Mouse (Mus musculus) lung, postnatal 25 days (tissue): ENCODE measurements at regions not wholly inside any gene's neighbourhood (a gene's known extent, or its start where the extent isn't known, plus 50 kb on each side); places are given as distances from the start of the nearest gene placed in this dataset.
A peak's percentile ranks its signal among the peaks of the same experiment; 100 is the strongest.

Source experiments
- DNase-seq: peaks from one replicate; pipeline ENCODE4 v3.0.0; 2022; ENCODE audit warnings: low spot score

DNA sequence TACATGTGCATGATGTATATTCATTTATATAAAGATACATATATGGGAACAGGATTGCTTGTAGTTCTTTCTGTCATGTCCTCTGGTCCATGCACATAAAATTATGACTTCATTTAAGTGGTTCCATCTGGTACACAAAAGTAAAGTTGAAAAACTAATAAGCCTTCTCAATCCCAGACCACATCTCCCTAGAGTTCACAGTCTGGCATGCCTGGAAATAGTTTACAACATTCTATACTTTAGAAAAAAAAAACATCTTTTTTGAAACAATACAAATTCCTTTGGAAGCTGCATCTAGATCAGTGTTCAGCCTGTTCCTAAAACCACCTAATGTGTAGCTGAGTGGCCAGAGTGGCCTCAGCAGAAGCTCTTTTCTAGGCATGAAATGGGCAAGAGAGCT is 578.2 kb upstream of the Marcks start:
- DNase-seq: no peak

DNA sequence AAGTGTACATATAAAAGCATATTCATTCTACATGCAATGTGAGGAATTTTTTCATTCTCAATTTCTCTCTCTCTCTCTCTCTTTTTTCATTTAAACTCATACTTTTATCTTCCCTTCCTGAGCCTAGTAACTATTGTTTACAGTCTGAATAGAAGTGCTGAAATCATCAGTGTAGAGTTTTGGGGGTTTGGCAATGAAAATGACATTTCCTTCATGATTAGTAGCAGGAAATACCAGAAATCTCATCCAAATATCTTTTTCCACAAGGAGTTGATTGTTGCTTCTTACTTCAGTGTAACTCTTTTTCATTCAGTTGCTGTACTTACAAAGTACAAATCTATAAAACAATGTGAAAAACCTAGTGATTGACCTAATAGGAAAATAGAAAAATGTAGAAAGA is 572.7 kb upstream of the Marcks start:
- DNase-seq: no peak

DNA sequence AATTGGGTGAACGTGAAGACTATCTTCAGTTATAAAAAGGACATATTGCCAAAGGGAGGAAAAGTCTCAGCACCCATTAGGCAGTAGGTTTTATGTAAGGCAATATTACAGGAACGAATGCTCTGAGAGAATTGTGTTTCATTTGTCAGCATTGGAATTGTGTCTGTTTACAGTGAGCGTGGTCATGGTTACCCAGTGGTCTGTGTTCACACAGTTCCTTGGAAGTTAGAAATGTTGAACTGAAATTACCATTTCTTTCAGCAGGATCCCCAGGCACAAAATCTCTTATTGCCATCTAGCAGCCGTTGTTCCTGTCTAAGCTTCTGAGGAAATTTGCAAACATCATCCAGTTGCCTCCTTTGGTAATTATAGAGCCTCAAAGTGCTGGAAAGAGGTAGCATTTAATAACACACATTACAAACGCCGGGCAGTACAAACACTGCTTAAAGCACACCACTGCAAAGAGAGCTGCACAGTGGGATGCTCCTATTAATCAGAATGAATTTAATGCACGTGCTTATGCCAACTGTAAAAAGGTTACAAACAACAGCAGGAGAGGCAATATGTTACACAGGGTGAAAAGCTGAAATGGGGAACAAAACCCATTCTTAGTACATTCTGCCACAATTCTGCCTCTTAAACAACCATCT is 555.4 kb upstream of the Marcks start:
- no peak for DNase-seq

DNA sequence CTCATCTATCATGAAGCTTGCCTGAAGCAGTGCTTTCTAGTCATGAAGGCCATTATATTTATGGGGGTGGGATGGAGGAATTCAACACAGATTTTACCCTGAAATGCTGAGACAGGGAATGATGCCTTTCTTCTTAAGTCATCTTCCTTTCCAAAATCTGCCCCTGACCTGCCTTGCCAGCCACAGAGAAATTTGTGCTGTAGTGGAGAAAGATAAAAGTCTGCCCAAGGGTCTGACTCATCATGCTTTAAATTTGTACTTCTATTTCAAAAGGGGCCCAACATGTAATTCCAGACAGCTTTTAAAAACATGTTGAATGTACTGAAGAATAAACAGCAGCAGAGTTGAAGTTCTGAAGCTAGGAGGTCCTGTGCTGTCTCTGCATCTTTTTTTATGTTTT is 554.1 kb upstream of the Marcks start:
- no peak for DNase-seq

DNA sequence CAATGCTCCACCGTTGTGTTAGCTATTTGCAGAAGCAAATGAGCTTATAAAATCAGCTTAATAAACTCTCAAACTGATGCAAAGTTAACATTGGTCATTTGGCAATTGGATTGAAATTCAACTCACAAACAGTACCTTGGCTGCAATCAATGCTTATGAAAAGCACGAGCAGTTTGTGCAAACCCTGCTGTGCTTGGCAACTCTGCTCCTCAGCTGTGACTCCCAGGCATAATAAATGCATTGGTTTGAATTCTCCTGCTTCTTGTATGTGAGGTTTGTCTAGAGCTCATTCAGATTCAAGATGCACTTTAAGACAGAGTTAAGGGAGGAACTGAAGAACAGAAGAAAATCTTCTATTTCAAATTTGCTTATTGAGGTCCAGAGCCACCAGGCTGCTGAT is 553.2 kb upstream of the Marcks start:
- no peak for DNase-seq

DNA sequence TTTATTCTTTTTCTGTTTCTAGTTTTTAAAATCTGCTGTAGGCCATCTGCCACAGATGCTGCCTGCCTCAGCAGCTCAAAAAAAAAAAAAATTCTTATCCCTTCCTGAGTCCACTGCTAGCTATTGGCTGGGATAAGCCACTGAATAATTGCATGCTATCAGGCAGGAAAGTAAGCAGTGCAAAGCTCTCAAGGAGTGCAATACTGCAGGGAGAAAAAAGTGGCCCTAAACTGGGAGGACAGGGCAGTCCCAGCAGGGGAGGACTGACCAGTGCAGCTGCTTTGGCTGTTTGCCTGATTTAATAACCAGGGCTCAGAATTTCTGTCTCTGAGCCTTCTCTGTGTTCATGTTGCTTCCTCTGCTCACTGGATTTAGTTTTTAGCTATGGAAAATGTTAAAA is 544.4 kb upstream of the Marcks start:
- DNase-seq: no peak

DNA sequence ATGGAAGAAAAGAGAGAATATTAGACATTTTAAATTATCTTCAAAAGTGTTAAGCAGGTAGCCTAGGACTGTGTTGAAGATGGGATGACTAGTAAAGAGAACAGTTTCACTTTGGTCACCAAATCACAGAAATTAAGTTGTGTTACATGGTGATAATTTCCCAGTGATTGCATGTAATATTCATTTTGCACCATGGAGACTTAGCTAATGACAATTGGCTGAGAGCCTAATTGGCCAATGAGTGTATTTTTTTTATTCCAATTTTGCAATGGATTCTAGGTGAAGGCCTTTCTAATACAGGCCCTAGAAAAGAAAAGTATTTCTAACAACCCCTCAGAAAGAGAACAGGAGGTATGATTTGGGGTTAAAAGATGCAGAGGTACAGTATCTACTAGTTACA is 541.9 kb upstream of the Marcks start:
- DNase-seq: no peak

DNA sequence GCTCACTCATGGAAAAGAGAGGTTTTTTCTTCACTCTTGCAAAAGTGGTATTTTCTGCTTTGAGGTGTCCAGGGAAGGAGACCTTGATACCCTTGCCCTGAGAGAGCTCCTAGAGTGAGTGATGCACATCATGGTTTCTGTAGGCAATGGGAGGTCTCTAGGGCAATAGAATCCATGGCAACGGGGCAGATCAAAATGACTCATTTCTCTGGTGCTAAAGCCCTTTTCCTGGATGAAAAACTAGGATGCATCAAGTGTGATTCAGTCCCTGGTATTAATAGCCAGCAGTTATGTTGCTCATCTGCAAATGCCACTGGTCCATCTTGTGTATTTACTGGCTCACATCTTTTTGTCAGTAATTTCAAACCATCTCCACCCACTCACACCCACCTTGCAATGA is 539.1 kb upstream of the Marcks start:
- no peak for DNase-seq

DNA sequence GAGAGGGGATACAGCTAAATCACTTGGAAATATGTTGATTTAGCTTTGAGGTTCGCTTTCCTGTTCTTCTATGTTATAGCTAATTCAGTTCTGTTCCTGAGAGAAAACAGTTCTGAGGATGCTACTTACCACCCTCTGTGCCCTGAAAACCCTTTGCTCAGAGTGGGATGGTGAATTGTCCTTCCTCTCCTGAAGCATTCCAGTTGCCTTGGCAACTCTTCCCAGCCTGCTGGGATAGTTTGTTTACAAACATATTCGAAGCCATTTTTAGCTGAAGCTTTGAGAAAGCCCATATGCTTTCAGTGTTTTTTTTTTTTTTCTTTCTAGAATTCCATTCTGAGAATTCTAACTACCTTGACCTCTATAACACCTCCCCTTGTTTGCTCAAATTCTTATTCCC is 530.1 kb upstream of the Marcks start:
- DNase-seq: no peak

DNA sequence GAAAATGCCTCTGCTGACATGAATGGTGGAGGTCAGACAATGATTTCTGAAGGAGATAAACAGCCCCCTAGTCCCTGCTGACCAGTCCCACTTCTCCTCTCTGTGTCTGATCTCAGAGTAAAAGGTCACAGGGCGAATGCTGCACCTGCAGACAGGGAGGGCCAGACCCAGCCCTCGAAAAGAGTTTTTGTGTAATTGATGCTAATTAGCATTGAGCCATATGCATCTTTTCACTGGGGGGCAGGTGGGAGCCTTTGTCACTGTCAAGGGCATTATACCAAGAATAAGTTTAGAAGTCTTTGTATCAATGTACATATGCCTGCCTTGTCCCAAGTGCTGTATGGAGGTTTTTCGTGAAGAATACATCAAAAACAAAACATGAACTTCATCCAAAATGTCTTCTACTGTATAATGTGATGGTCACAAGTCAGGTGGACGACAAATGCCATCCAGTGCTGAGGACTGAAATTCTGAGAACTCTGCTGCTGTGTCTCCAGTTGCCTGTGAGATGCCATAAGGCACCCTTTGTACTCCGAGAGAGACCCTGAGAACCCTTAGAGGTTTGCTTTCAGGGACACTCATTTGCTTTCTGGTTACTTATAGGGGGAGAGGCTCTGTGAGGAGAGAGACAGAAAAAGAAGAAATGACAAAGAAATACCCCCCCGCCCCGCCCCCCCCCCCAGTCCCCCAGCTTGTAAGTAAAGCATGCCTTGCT is 528.5 kb upstream of the Marcks start:
- no peak for DNase-seq

DNA sequence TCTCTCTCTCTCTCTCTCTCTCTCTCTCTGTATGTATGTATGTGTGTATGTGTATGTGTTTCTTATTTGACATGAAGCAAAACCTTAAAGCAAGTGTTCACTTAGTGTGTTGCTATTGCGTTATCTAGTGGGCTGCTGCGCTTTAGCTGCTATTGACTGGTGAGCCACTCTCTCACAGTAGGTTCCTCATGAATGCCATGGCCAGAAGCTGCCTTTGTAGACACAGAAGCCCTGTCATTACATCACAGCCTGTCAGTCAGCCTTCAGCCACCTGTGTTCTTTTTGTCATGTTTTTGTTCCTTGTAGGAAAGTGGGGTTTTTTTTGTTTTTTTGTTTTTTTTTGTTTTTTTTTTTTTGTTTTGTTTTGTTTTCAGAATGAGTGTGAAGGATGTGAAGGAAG is 527.8 kb upstream of the Marcks start:
- DNase-seq: no peak

DNA sequence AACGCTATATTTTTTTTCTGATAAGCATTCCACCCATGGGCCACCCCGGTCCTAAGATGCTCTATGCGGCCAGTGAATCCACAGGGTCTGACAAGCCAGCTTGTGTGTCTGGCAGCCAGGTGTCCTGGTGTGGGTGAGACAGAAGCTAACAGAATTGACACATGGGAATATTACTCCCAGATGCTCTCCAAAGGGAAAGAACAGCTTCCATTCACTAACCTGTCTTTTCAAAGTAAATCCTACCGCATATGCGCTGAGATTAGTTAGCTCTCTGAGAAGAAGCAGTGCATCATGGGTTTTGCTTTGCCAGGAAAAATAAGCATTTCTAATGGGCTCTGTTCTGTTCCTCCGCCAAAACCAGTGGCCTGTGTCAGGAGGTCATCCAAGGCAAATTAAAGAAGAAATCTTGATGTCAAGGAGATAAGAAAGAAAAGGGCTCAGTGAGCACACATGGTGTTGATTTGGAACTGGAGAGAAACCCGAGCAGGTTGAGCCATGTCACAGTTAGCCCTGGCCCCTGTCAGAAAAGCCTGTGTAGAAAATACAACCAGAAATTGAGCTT is 498.4 kb upstream of the Marcks start:
- no peak for DNase-seq

DNA sequence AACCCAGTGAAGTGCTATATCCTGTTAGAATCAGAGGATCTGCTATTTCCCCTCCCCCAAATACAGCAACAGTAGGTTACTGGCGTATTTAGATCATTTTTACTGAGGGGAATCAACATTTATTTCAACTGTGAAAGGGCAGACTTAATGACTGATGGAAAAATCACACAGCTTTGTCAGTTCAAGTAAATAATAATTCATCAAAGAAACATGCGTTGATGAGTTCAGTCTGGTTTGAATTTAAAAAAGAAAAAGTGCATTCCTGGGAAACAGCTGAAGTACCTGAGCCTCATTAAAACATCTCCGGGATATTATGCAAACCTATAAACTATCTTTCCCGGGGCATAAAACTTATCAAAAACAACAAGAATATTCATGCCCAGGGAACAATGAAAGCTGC is 497.7 kb upstream of the Marcks start:
- DNase-seq: no peak

DNA sequence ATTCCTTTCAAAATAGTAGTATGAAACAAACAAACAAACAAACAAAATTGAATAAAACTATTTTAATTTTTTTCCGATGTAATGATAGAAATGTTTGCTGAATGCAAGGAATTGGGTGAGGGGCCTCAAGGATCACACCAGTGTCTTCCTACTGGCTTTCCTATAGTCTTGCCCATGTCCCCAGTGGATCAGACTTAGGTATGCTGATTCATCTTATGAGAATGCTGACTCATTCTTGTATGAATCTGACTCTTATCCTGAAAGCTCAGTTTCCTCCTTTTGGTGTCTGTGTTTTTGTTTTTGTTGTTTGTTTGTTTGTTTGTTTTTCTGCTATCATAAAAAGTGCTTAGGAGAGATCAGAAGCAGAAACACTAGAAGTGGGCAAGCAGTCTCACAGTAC is 491.7 kb upstream of the Marcks start:
- no peak for DNase-seq

DNA sequence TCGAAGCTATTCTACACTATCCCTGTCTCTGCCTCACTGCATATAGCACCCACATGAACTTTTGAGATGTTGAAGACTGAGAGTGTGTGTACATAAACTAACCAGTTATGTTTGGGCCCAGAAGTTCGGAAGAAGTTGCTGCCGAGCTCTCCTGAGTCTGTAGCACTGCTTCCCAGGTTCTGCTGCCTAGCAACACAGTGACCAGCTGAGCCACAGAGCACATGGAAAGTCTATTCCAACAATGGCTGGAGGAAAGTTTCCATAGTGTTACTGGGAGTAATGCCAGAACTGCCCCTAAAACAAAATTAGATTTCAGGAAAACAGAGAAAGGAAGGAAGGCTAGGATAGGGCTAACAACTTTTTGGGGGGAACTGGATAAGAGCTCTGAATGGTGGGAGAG is 489.2 kb upstream of the Marcks start:
- no peak for DNase-seq

DNA sequence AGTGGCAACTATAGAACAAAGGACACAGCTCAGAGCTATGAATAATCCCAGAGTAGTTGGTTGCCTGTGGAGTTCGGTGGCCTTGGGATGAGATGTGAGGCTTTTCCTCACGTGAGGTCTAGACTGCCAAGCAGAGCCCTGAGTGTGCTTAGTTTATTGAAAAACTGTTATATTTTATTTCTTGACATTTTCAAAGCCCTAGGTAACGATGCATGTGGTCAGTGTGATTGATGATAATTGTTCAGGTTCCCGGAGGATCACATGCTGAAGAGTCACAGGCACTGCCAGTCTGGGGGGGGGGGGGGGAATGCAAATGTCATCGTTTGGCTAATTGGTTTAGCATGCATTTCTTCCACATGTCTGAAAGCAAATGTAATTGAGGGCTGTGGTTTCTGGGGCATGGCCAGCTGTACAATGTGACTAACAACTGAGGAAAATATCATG is 488.1 kb upstream of the Marcks start:
- no peak for DNase-seq

DNA sequence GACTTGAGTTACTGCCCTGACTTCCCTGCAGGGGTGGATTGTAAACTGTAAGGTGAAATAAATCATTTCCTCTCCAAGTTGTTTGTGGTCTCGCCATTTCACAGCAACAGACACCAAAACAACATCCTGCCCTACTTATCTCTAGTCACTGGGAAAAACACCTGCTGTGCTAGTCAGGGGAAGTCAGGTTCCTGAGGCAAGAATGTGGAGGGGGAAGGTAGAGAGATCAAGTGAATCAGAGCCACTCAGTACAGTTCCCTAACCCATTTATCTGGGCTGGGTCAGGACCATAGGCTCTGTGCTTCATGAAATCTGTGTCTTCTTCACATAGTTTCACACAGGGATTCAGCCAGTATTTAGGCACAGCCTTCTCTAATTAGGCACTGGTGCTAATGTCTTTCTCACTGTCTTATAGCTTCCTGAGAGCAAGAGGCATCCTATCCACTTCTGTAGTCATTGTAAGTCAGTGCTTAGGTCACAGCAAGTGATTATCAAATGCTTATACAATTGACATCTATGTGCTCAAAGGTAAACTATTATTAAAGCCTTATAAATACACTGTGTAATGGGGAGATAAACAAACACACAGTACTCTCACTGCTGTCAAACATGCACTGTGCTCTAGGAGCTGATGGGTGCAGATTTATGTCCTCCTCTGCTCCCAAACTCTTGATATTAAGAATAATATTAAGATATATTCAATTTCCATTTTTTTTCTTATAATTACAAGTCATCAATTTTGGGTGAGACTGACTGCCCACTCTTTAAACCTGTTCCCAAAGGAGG is 487.4 kb upstream of the Marcks start:
- DNase-seq: no peak

DNA sequence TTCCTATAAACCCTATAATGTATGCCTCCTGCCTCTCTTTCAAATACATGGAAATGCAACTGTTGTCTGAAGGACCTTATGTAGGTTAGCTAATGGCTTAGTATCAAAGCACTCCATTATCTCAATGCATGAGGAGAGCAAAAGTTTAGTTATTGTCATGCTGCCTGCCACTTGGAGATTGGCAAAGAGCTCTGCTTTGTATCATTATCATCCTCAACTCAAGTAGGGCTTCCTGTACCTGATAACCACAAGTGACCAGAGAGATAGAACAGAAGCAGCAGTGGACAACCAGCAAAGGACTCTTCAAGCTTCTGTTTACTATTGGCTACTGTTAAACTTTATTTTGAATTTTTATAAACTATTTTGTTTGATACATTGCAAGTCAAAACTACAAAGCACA is 484.3 kb upstream of the Marcks start:
- DNase-seq: no peak

DNA sequence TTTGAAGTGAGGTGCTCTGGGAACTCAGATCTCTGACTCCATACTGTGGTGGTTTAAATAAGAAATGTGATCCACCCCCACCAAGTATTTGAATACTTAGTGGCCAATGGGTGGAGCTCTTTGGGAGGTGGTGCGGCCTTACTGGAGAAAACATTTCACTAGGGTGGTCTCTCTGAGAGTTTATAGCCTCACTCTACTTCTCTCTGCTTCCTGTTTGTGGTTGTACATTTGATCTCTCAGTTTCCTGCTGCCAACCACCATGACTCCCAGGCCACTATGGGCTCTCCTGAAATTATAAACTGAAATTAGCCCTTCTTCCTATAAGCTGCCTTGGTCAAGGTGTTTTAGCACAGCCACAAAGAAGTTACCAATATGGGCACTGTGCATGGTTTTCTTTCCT is 479.9 kb upstream of the Marcks start:
- DNase-seq: no peak

DNA sequence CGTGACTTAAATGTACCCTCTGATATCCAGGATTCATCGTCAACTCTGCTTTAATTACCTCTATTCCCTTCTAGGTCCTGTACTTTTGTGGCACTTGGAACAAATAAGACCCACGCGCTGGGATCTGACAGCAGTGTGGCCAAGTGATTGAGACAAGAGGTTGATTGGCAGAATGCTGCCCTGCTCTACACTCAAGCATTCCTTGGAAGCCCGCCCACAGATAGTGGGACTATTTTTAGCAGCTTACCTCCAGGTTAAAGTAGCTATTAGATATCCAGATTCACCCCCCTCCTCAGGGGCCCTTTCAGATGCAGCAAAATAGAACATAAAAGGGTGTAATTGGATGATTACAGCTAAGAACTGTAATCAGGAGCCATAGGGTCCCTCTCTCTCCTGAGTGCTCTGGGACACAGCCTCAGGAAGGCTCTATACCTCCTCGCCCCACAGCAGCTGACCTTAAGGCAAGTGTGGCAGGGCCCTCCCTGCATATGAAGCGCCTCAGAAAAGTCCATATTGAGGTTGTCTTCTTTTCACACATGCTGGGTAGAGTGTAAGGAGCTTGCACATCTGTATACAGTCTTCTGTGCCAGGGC is 479.1 kb upstream of the Marcks start:
- DNase-seq: peak; percentile 56

DNA sequence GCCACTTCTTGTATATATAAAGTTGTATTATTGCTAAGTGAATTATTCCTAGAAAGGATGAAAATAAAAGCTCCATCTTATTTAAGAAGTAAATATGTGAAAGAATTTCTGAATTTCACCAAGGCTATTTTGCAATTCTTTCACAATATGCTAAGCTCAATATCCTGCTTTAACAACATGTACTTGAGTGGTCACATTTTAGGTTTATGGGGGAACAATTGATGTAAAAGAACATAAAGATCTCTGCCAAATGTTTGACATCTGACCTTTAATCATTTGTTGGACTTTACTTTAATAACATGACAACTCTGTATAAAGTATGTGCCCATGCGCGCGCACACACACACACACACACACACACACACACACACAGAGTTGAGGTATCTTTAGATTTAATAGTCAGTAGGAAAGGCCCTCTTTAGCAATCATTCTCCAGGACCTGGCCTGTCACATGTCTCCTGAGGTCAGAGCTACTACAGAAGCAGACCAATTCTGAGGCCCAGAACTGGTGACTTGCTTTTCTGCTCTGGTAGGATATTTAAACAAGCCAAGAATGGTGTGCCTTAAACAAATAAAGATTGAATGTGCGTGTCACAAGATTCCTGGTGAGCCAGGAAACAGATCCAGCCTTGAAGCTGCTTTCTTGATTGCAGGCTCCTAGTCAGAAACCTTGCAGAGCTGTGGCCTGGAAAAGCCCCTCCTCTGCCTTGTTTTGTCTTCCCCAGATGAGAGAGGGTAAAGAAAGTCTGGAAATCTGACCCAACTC is 477.4 kb upstream of the Marcks start:
- peak; percentile 14 for DNase-seq

DNA sequence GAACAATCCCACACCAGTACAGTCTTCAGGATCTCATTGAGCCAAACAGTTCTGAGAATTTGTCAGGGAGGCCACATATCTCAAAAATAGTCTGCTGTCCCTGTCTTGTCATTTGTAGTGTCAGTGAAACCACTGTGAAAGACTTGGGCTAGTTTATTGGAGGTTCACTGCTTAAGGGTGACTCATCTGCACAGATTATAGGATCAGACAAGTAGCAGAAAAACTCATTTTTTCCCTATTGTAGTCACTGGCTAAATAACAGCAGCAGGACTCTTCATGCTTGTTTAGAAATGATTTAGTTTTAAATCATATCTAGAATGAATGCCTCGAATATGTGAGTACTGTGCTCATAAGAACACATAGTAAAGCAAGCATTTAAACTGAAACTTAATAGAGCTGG is 475.2 kb upstream of the Marcks start:
- DNase-seq: no peak
